In genomic region chr12:12643247-12643963, GRCm38 (mm10) we compare ENCODE assay signal across 16 mouse cellular contexts.
A peak's percentile ranks its signal among the peaks of the same experiment; 100 is the strongest.
DNase-seq lines count a peak whose midpoint lies in the region; ATAC-seq and TF ChIP-seq lines count a peak whose summit lies in the region.
"Had no signal": no experiment of that assay in that cellular context is flagged by ENCODE, and none has a peak within 500 bp of the region (broad histone marks: within the 10 kb centered on the region; RNA-seq: fewer than 3 reads in every experiment).

No protein-coding gene starts in this region.

- no peaks in the 10 kb centered on the region; the same call in 1 of the 2 replicates for H3K27me3 ChIP-seq in cerebellum, adult 2 months (ENCODE audit: control insufficient read depth, insufficient read depth, low read length)
- no peaks in the 10 kb centered on the region for H3K27me3 ChIP-seq in kidney, embryonic 16.5 days (ENCODE audit: insufficient read depth, low read length)
- H3K27me3 ChIP-seq in forebrain, embryonic 13.5 days, result no peaks in the 10 kb centered on the region
- peaks cover 12% of the 10 kb centered on the region for H3K27me3 ChIP-seq in midbrain, embryonic 12.5 days
- H3K27me3 ChIP-seq: megakaryocyte, embryonic 14.5 days had no signal

- H3K36me3 ChIP-seq in kidney, embryonic 16.5 days (ENCODE audit: insufficient read depth, low read length), result no peaks in the 10 kb centered on the region
- H3K36me3 ChIP-seq in forebrain, embryonic 13.5 days (ENCODE audit: poor library complexity, severe bottlenecking), result no peaks in the 10 kb centered on the region
- H3K36me3 ChIP-seq in midbrain, embryonic 12.5 days, result no peaks in the 10 kb centered on the region

- H3K4me1 ChIP-seq in cerebellum, adult 2 months (ENCODE audit: control insufficient read depth, insufficient read depth, low read length), result no peaks in the 10 kb centered on the region
- no peaks in the 10 kb centered on the region for H3K4me1 ChIP-seq in kidney, embryonic 16.5 days (ENCODE audit: insufficient read depth, low read length)
- peaks cover 13% of the 10 kb centered on the region for H3K4me1 ChIP-seq in forebrain, embryonic 13.5 days
- H3K4me1 ChIP-seq in midbrain, embryonic 12.5 days, result peaks cover 11% of the 10 kb centered on the region

- no peak for TF ChIP-seq POLR2A in cerebellum, adult 2 months (IDR thresholded peaks at IDR 0.05; ENCODE audit: borderline replicate concordance, insufficient read depth, low read length)

- 14% methylated on average over 11 of the region's 11 CpGs for WGBS in cerebellum, adult 2 months
- WGBS in kidney, embryonic 16.5 days, result 56% methylated on average over 11 of the region's 11 CpGs
- 17% methylated on average over 11 of the region's 11 CpGs for WGBS in forebrain, embryonic 13.5 days
- 21% methylated on average over 11 of the region's 11 CpGs for WGBS in midbrain, embryonic 12.5 days

- no peak overlapping the region for H3K27ac ChIP-seq in cerebellum, adult 2 months (ENCODE audit: insufficient read depth, low read length)
- H3K27ac ChIP-seq in kidney, embryonic 16.5 days (ENCODE audit: low read length), result no peak overlapping the region
- H3K27ac ChIP-seq in forebrain, embryonic 13.5 days, result no peak overlapping the region
- no peak overlapping the region for H3K27ac ChIP-seq in midbrain, embryonic 12.5 days (replicated peaks)
- no peak overlapping the region for H3K27ac ChIP-seq in layer of hippocampus, adult 2 months

- no peak overlapping the region for H3K4me2 ChIP-seq in kidney, embryonic 16.5 days (replicated peaks; ENCODE audit: low read depth, low read length)
- H3K4me2 ChIP-seq in forebrain, embryonic 13.5 days, result no peak overlapping the region
- no peak overlapping the region for H3K4me2 ChIP-seq in midbrain, embryonic 12.5 days (replicated peaks)

- no peaks in the 10 kb centered on the region for H3K9me3 ChIP-seq in kidney, embryonic 16.5 days (ENCODE audit: low read length)
- H3K9me3 ChIP-seq in forebrain, embryonic 13.5 days (replicated peaks), result no peaks in the 10 kb centered on the region
- no peaks in the 10 kb centered on the region for H3K9me3 ChIP-seq in midbrain, embryonic 12.5 days
- H3K9me3 ChIP-seq: megakaryocyte, embryonic 14.5 days had no signal

- no peak overlapping the region for H3K9ac ChIP-seq in kidney, embryonic 16.5 days (replicated peaks; ENCODE audit: low read length)
- H3K9ac ChIP-seq in forebrain, embryonic 13.5 days, result no peak overlapping the region
- no peak overlapping the region for H3K9ac ChIP-seq in midbrain, embryonic 12.5 days (replicated peaks)

- no peak for TF ChIP-seq CTCF in cerebellum, adult 2 months (IDR thresholded peaks at IDR 0.05; ENCODE audit: borderline replicate concordance, insufficient read depth, low read depth, low read length)
- no peak for TF ChIP-seq CTCF in layer of hippocampus, adult 2 months (conservative IDR thresholded peaks at IDR 0.05)

- DNase-seq in cerebellum, adult 2 months, result peak; percentile 15 to 17
- DNase-seq in cerebellum, adult 18-20 months, result no peak
- no peak for DNase-seq in kidney, postnatal 36 days
- DNase-seq in layer of hippocampus, adult 2 months (ENCODE audit: low spot score in 2 of 2), result no peak
- no peak for DNase-seq in adrenal gland, postnatal 14 days
- DNase-seq: adrenal gland, postnatal 25 days; cerebellum, adult 11-12 months; gastrocnemius, postnatal 36 days; kidney, adult 8-10 months; layer of hippocampus, postnatal 36 days; right cerebral cortex, postnatal 14 days; thymus, adult 2 months had no signal

- H3K4me3 ChIP-seq in cerebellum, adult 2 months (replicated peaks; ENCODE audit: insufficient read depth, low read depth, low read length), result no peak overlapping the region
- H3K4me3 ChIP-seq in kidney, embryonic 16.5 days (ENCODE audit: low read length), result no peak overlapping the region
- H3K4me3 ChIP-seq in forebrain, embryonic 13.5 days, result no peak overlapping the region
- H3K4me3 ChIP-seq in midbrain, embryonic 12.5 days, result no peak overlapping the region
- no peak overlapping the region for H3K4me3 ChIP-seq in layer of hippocampus, adult 2 months
- H3K4me3 ChIP-seq: megakaryocyte, embryonic 14.5 days had no signal

- peak; percentile 75 for ATAC-seq in kidney, embryonic 16.5 days (ENCODE audit: low FRiP score, low TSS enrichment)
- peak; percentile 69 for ATAC-seq in forebrain, embryonic 13.5 days
- ATAC-seq in midbrain, embryonic 12.5 days (ENCODE audit: low FRiP score, low read depth), result peak; percentile 34; the same call in 1 of the 2 replicates

Comparison
In these comparisons a context has a peak if more than half of its experiments do, and no peak if none do; other contexts are left out.
1. DNase-seq: peak in cerebellum, adult 2 months (2 of 2); none in cerebellum, adult 18-20 months (0 of 2), kidney, postnatal 36 days (0 of 2), layer of hippocampus, adult 2 months (0 of 2) and adrenal gland, postnatal 14 days (single experiment).
2. Peak in every context shown above with its lines, with median percentiles within 50 percentile points of each other: ATAC-seq.